Mouse (Mus musculus) C2C12 (cell line): ENCODE results near the gene Matn1.

Experiments
- CTCF ChIP-seq: IDR thresholded peaks from one replicate; pipeline ENCODE4 v1.5.1; 2011; ENCODE audit not compliant: control insufficient read depth, insufficient read depth, insufficient read length
- MYOD1 ChIP-seq: IDR thresholded peaks from one replicate; pipeline ENCODE4 v1.6.1; 2011; ENCODE audit warnings: low read depth; ENCODE audit not compliant: control insufficient read depth, insufficient read length

DNA sequence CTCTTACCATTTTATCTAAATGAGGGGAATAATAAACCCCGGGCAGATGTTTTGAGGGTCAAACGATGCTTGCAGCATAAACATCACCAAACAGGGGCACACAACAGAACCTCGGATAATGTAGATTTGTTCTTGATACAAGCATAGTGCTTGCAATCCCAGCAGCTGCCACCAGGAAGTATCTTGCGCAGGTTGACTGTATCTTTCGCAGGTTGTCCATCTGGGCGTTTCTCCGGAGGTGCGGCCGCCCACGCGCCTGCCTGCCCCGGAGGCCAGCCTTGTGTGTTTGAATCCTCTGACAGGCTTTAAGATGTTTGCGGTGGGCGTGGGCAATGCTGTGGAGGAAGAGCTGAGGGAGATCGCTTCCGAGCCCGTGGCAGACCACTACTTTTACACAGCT is 8.3 kb downstream of the Matn1 start:
- TF ChIP-seq CTCF = no peak
- no peak for TF ChIP-seq MYOD1
